Mouse (Mus musculus) kidney, embryonic 15.5 days (tissue): ENCODE results near the gene Olfr1359. TPM values are rescaled to one million over a fixed set of nuclear protein-coding genes. Genes with fewer than 3 reads are reported as not detected.
"Not testable (repeated sequence)": the region's sequence is repeated elsewhere in the genome, so short reads cannot be mapped to it uniquely, and the experiment has no call there.

ENCODE experiments used
- ATAC-seq: fragments of 200-750 bp; cut with Nextera tagmentation; replicated peaks from 2 replicates; pipeline ENCODE4 v1.8.0; 2017; ENCODE audit warnings: moderate TSS enrichment; ENCODE audit not compliant: low FRiP score
- H3K27ac ChIP-seq: fragments of 300-500 bp; sonication (generic); 2 replicates; pipeline ENCODE4 v1.5.1; 2015; ENCODE audit warnings: mild to moderate bottlenecking, inconsistent platforms
- H3K27me3 ChIP-seq: fragments of 300-500 bp; sonication (generic); 2 replicates; pipeline ENCODE4 v1.6.1; 2015; ENCODE audit warnings: inconsistent platforms
- H3K36me3 ChIP-seq: fragments of 300-500 bp; sonication (generic); 2 replicates; pipeline ENCODE4 v1.6.1; 2015; ENCODE audit warnings: inconsistent platforms
- H3K4me1 ChIP-seq: fragments of 300-500 bp; sonication (generic); 2 replicates; pipeline ENCODE4 v1.6.1; 2015; ENCODE audit warnings: inconsistent platforms
- H3K4me2 ChIP-seq: fragments of 300-500 bp; sonication (generic); 2 replicates; pipeline ENCODE4 v1.6.1; 2015; ENCODE audit warnings: moderate library complexity, mild to moderate bottlenecking, inconsistent platforms
- H3K4me3 ChIP-seq: fragments of 300-500 bp; sonication (generic); replicated peaks from 2 replicates; pipeline ENCODE4 v1.5.1; 2015; ENCODE audit warnings: mild to moderate bottlenecking, inconsistent platforms
- H3K9ac ChIP-seq: fragments of 300-500 bp; sonication (generic); 2 replicates; pipeline ENCODE4 v1.6.1; 2015; ENCODE audit warnings: mild to moderate bottlenecking, inconsistent platforms
- H3K9me3 ChIP-seq: fragments of 300-500 bp; sonication (generic); replicated peaks from 2 replicates; pipeline ENCODE4 v1.6.1; 2016; ENCODE audit warnings: inconsistent platforms
- whole genome bisulfite sequencing: fragments of 180-500 bp; shearing (Covaris S2); methylation state at CpG from one replicate; pipeline ENCODE4 v1.1.7; 2015; ENCODE audit warnings: mixed read lengths; 5-methylcytosine and 5-hydroxymethylcytosine counted together
- microRNA-seq: library from miRNA; unstranded; fragments of <30 nt; microRNA quantifications from one replicate; pipeline ENCODE4, GENCODE M21; 2016
- polyA plus RNA-seq: library from polyadenylated mRNA; unstranded; fragments of >200 nt; fragmentation: Nextera tagmentation; extraction: Ambion mirVana; gene quantifications from 2 replicates; pipeline ENCODE4 v1.2.1, GENCODE M21; 2015

Olfr1359 gene
- polyA plus RNA-seq, 1 experiment from 2014 or later, result not detected

GRCm38 (mm10) chr13:21753524-21754285, 55.8 kb downstream of the Olfr1359 start, which contains the start of the genes Hist1h2ak and Hist1h2bn:
Gene Hist1h2ak, minus strand, starts transcription at chr13:21753827.
Gene Hist1h2bn, plus strand, starts transcription at chr13:21754123.
- H3K9ac ChIP-seq, result peak within 1 kb of the TSS; percentile 61
- peak within 1 kb of the TSS; percentile 49 for H3K4me3 ChIP-seq
- peak within 1 kb of the TSS; percentile 97 for H3K27ac ChIP-seq
- peak within 1 kb of the TSS; percentile 69 for H3K4me2 ChIP-seq
- under 1% methylated on average over 47 of the region's 50 CpGs for WGBS
- ATAC-seq, result peak; percentile 95
- not testable (repeated sequence) for H3K9me3 ChIP-seq, H3K27me3 ChIP-seq, H3K36me3 ChIP-seq
- H3K4me1 ChIP-seq, result peaks cover 19% of the 10 kb centered on the region; the same call in 1 of the 2 replicates

GRCm38 (mm10) chr13:21754294-21755001, 56.5 kb downstream of the Olfr1359 start:
- ATAC-seq, result peak; percentile 1; the same call in 1 of the 2 replicates
- H3K36me3 ChIP-seq, H3K9me3 ChIP-seq, H3K27me3 ChIP-seq: not testable (repeated sequence)
- H3K4me3 ChIP-seq, result peak overlapping the region; percentile 49
- H3K4me1 ChIP-seq, result peaks cover 14% of the 10 kb centered on the region; the same call in 1 of the 2 replicates
- peak overlapping the region; percentile 97 for H3K27ac ChIP-seq
- peak overlapping the region; percentile 53 for H3K9ac ChIP-seq
- H3K4me2 ChIP-seq, result peak overlapping the region; percentile 69
- under 1% methylated on average over 15 of the region's 26 CpGs for WGBS

- no peak overlapping the region for H3K27ac ChIP-seq
- no peak for ATAC-seq
- no peak overlapping the region; the same call in 1 of the 2 replicates for H3K4me3 ChIP-seq
- WGBS, result 49% methylated on average over 1 of the region's 1 CpGs
- H3K9ac ChIP-seq, result no peak overlapping the region
- H3K27me3 ChIP-seq, result no peaks in the 10 kb centered on the region
- H3K9me3 ChIP-seq, result no peaks in the 10 kb centered on the region
- H3K36me3 ChIP-seq, result no peaks in the 10 kb centered on the region
- H3K4me2 ChIP-seq, result peak overlapping the region; percentile 44
- H3K4me1 ChIP-seq, result peaks cover 13% of the 10 kb centered on the region; the same call in 1 of the 2 replicates
These were observed 57.8 kb downstream of the Olfr1359 start for GRCm38 (mm10) chr13:21755707-21756106.

Small RNA genes within 50 kb of the gene (microRNA-seq; reads per million reads assigned to microRNA genes)
- gene Gm44357 (not detected), gene Gm44367 (not detected), gene Gm44454 (not detected)

Other genes starting within 250 kb of the Olfr1359 start
- gene Zscan26, start 244.4 kb upstream of the Olfr1359 start, polyA plus RNA-seq, result 32.6 and 37.0 TPM in 2 replicates
- gene Nkapl, start 229.6 kb upstream of the Olfr1359 start, polyA plus RNA-seq, result 2.0 and 2.9 TPM in 2 replicates
- 3.5 and 4.0 TPM in 2 replicates for gene Zkscan4, start 219.2 kb upstream of the Olfr1359 start, polyA plus RNA-seq
- not detected in 2 replicates for gene Gm10065, start 218.7 kb upstream of the Olfr1359 start, polyA plus RNA-seq
- gene AK157302, start 202.9 kb upstream of the Olfr1359 start, polyA plus RNA-seq, result 0.10 and 0.42 TPM in 2 replicates
- 5.1 and 9.2 TPM in 2 replicates for gene Gm11273, start 196.7 kb upstream of the Olfr1359 start, polyA plus RNA-seq
- gene Zkscan8, start 167.0 kb upstream of the Olfr1359 start, polyA plus RNA-seq, result 6.4 and 6.7 TPM in 2 replicates
- gene Olfr1366, start 155.3 kb upstream of the Olfr1359 start, polyA plus RNA-seq, result 0.13 and 0.21 TPM in 2 replicates
- gene Olfr1535, start 138.2 kb upstream of the Olfr1359 start, polyA plus RNA-seq, result not detected in 2 replicates
- not detected in 2 replicates for gene Olfr1364, start 116.4 kb upstream of the Olfr1359 start, polyA plus RNA-seq
- not detected in 2 replicates for gene Olfr1362, start 84.1 kb upstream of the Olfr1359 start, polyA plus RNA-seq
- not detected in 2 replicates for gene Olfr11, start 55.6 kb upstream of the Olfr1359 start, polyA plus RNA-seq
- not detected in 2 replicates for gene Olfr1361, start 34.7 kb upstream of the Olfr1359 start, polyA plus RNA-seq
- gene Olfr1360, start 20.7 kb upstream of the Olfr1359 start, polyA plus RNA-seq, result not detected in 2 replicates
- gene Hist1h2bl, start 18.0 kb downstream of the Olfr1359 start, polyA plus RNA-seq, result 1.6 and 4.5 TPM in 2 replicates
- gene Hist1h2ai, start 18.3 kb downstream of the Olfr1359 start, polyA plus RNA-seq, result 29.5 and 35.5 TPM in 2 replicates
- gene Hist1h3h, start 19.5 kb downstream of the Olfr1359 start, polyA plus RNA-seq, result 14.2 and 15.6 TPM in 2 replicates
- 4.6 and 5.2 TPM in 2 replicates for gene Hist1h2bm, start 23.9 kb downstream of the Olfr1359 start, polyA plus RNA-seq
- gene Hist1h4j, start 37.0 kb downstream of the Olfr1359 start, polyA plus RNA-seq, result 0.91 and 1.9 TPM in 2 replicates
- 2.5 and 5.4 TPM in 2 replicates for gene Hist1h4k, start 52.4 kb downstream of the Olfr1359 start, polyA plus RNA-seq
- 32.0 and 32.6 TPM in 2 replicates for gene Hist1h2ak, start 55.7 kb downstream of the Olfr1359 start, polyA plus RNA-seq
- 2.2 and 6.0 TPM in 2 replicates for gene Hist1h2bn, start 56.0 kb downstream of the Olfr1359 start, polyA plus RNA-seq
- gene Hist1h1b, start 82.5 kb downstream of the Olfr1359 start, polyA plus RNA-seq, result 24.0 and 28.9 TPM in 2 replicates
- 134 and 151 TPM in 2 replicates for gene Hist1h3i, start 85.3 kb downstream of the Olfr1359 start, polyA plus RNA-seq
- gene Hist1h2an, start 89.1 kb downstream of the Olfr1359 start, polyA plus RNA-seq, result 7.2 and 7.4 TPM in 2 replicates
- 1.8 and 3.8 TPM in 2 replicates for gene Hist1h2bp, start 89.3 kb downstream of the Olfr1359 start, polyA plus RNA-seq
- gene Hist1h2bq, start 112.1 kb downstream of the Olfr1359 start, polyA plus RNA-seq, result 19.6 and 28.7 TPM in 2 replicates
- gene Hist1h2ao, start 112.4 kb downstream of the Olfr1359 start, polyA plus RNA-seq, result 1.8 and 5.5 TPM in 2 replicates
- not detected in 2 replicates for gene Hist1h4m, start 113.6 kb downstream of the Olfr1359 start, polyA plus RNA-seq
- gene Hist1h4n, start 134.1 kb downstream of the Olfr1359 start, polyA plus RNA-seq, result 17.2 and 18.2 TPM in 2 replicates
- gene Hist1h2ap, start 135.4 kb downstream of the Olfr1359 start, polyA plus RNA-seq, result 3,941 and 3,959 TPM in 2 replicates
- gene Hist1h2br, start 135.6 kb downstream of the Olfr1359 start, polyA plus RNA-seq, result 19.7 and 28.8 TPM in 2 replicates
- 12.1 and 12.5 TPM in 2 replicates for gene Zfp184, start 247.0 kb downstream of the Olfr1359 start, polyA plus RNA-seq